Mouse (Mus musculus) stomach, embryonic 15.5 days (tissue): Measurements from ENCODE around the gene Siva1. TPM values are rescaled to one million over a fixed set of nuclear protein-coding genes. Genes with fewer than 3 reads are reported as not detected.
A peak's percentile ranks its signal among the peaks of the same experiment; 100 is the strongest.

Source experiments
- ATAC-seq: fragments of 200-750 bp; cut with Nextera tagmentation; 2 replicates; pipeline ENCODE4 v1.8.0; 2017; ENCODE audit warnings: low read depth, moderate number of reproducible peaks, moderate TSS enrichment; ENCODE audit not compliant: insufficient read depth, low FRiP score
- H3K27ac ChIP-seq: fragments of 300-500 bp; sonication (generic); 2 replicates; pipeline ENCODE4 v1.5.1; 2015; ENCODE audit warnings: mild to moderate bottlenecking, inconsistent platforms
- H3K27me3 ChIP-seq: fragments of 300-500 bp; sonication (generic); replicated peaks from 2 replicates; pipeline ENCODE4 v1.6.1; 2015; ENCODE audit warnings: inconsistent platforms
- H3K36me3 ChIP-seq: fragments of 300-500 bp; sonication (generic); 2 replicates; pipeline ENCODE4 v1.6.1; 2015; ENCODE audit warnings: inconsistent platforms
- H3K4me1 ChIP-seq: fragments of 300-500 bp; sonication (generic); 2 replicates; pipeline ENCODE4 v1.6.1; 2015; ENCODE audit warnings: inconsistent platforms
- H3K4me2 ChIP-seq: fragments of 300-500 bp; sonication (generic); 2 replicates; pipeline ENCODE4 v1.6.1; 2015; ENCODE audit warnings: mild to moderate bottlenecking, inconsistent platforms
- H3K4me3 ChIP-seq: fragments of 300-500 bp; sonication (generic); replicated peaks from 2 replicates; pipeline ENCODE4 v1.5.1; 2015; ENCODE audit warnings: inconsistent platforms
- H3K9ac ChIP-seq: fragments of 300-500 bp; sonication (generic); 2 replicates; pipeline ENCODE4 v1.6.1; 2015; ENCODE audit warnings: inconsistent platforms
- H3K9me3 ChIP-seq: fragments of 300-500 bp; sonication (generic); 2 replicates; pipeline ENCODE4 v1.6.1; 2016; ENCODE audit warnings: inconsistent platforms
- WGBS: fragments of 180-500 bp; shearing (Covaris S2); methylation state at CpG from one replicate; pipeline ENCODE4 v1.1.7; 2015; 5-methylcytosine and 5-hydroxymethylcytosine counted together
- polyA plus RNA-seq: library from polyadenylated mRNA; unstranded; fragments of >200 nt; fragmentation: Nextera tagmentation; extraction: Ambion mirVana; gene quantifications from 2 replicates; pipeline ENCODE4 v1.2.1, GENCODE M21; 2015

Gene Siva1
- polyA plus RNA-seq, 1 experiment from 2014 or later: 214 TPM

DNA sequence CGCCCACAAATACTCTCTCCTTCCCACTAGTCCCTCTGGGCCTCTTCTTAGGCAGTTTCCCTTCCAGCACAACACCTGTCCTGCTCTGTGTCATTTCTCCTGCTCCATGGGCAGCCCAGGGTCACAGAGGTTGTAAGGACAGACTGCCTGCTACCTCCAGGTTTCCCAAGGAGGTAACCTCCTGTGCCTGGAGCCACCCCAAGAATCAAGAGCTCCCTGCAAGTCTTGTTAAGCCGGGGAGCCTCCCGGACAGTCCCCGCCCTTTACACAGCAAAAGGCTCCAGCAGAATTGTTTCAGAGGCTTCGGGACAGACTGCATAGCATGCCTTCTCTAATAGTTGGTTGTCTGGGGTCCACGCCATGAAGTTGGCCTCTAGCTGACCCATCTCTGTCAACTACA lies 18.0 kb upstream of the Siva1 start:
- no peak overlapping the region for H3K4me3 ChIP-seq
- WGBS: 57% methylated on average over 6 of the region's 6 CpGs
- no peak overlapping the region for H3K4me2 ChIP-seq
- no peak overlapping the region for H3K9ac ChIP-seq
- H3K27ac ChIP-seq: no peak overlapping the region
- no peaks in the 10 kb centered on the region for H3K27me3 ChIP-seq
- no peaks in the 10 kb centered on the region for H3K9me3 ChIP-seq
- H3K36me3 ChIP-seq: no peaks in the 10 kb centered on the region
- peaks cover 23% of the 10 kb centered on the region for H3K4me1 ChIP-seq
- ATAC-seq: no peak

DNA sequence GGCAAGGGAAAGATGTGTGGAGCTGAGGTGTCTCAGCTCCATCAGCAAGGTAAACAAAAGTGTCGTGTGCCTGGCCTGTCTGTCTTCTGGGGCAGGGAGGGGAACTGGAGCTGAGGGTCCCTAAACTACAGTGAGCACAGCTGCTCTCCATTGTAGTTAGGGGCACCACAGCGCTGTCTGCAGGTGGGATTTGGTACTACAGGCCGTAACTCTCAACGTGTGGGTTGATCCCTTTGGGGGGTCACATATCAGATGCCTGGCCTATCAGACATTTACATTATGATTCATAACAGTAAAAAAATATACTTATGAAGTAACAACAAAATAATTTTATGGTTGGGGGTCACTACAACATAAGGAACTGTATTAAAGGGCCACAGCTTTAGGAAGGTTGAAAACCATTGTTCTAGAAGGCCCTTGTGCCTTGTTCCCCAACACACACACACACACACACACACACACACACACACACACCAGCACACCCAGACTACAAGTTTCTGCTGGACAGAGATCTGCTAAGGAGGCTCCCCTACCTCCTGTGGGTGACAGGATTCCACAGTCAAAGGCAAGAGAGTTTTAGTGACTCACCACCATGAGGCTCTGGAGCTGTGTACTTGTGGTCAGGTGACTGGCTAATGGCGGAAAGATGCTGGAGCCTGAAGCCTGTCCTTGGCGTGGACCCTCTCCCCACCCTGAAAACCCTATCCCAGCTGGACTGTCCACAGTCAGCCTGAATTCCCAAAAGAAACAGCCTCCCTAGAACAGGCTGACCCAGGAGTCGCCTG lies 17.2 kb upstream of the Siva1 start:
- H3K4me2 ChIP-seq: no peak overlapping the region
- H3K27me3 ChIP-seq: no peaks in the 10 kb centered on the region
- H3K36me3 ChIP-seq: no peaks in the 10 kb centered on the region
- no peak overlapping the region for H3K9ac ChIP-seq
- ATAC-seq: no peak
- no peaks in the 10 kb centered on the region for H3K9me3 ChIP-seq
- peaks cover 27% of the 10 kb centered on the region for H3K4me1 ChIP-seq
- H3K4me3 ChIP-seq: no peak overlapping the region
- WGBS: 65% methylated on average over 7 of the region's 7 CpGs
- H3K27ac ChIP-seq: no peak overlapping the region

DNA sequence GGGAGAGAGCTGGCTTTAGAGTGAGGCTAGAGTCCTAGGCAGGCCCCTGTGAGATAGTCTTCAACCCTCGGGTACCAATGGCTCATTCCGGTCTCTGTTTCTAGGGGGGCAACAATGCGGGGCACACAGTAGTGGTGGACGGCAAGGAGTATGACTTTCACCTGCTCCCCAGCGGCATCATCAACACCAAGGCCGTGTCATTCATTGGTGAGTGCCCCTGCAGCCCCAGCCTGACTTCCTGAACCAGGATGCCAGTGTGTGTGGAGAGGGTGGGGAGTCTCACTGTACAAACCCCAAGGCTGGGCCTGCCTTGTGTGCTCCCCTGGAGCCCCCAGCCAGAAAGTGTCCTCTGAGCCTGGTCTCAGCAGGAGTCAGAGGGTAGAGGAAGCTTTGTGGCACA lies 16.3 kb upstream of the Siva1 start:
- Histone ChIP-seq H3K27me3 (no peaks in the 10 kb centered on the region), H3K9me3 (no peaks in the 10 kb centered on the region), H3K27ac (0 out of 2 replicates have a peak overlapping the region, but pooled peaks have one; percentile 0), H3K4me1 (peaks cover 27% of the 10 kb centered on the region), H3K4me2 (no peak overlapping the region; the same call in 1 of the 2 replicates), H3K4me3 (no peak overlapping the region), H3K9ac (no peak overlapping the region), H3K36me3 (no peaks in the 10 kb centered on the region)
- ATAC-seq: no peak
- 80% methylated on average over 6 of the region's 6 CpGs for WGBS

DNA sequence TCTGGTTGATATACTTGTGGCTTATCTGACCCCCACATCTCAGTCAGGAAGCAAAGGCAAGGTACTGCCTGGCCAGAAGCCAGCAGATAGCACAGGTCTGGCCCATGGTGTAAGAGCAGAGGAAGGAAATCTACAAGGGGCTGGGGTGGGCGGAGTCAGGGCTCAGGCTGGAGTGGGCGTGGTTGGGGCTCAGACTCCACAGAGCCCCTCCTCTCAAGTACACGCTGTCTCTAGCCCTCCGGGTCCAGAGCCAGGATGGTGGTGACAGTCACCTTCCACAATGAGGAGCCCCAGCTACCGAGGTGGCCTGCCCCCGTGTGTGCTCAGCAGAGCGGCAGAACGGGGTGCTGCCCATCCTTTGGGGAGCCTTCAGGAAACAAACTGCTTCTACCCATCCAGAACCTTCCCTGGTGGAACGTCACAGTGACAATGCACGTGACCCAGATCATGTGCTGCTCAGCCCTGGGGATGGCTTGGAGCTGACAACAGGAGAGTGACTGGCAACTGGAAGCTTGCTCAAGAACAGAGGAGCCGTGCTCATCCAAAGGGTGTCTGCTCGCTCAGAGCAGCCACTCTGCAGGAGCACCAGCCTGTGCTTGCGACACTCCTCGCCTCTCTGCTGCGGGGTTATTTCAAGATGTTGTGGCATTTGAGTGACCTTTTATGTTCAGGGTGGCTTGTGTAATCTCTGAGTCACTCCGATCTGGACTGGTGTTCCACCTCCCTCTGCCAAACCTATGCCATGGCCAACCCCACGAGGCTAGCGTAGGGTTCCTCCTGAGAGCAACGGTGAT lies 15.4 kb upstream of the Siva1 start:
- 29% methylated on average over 19 of the region's 19 CpGs for WGBS

DNA sequence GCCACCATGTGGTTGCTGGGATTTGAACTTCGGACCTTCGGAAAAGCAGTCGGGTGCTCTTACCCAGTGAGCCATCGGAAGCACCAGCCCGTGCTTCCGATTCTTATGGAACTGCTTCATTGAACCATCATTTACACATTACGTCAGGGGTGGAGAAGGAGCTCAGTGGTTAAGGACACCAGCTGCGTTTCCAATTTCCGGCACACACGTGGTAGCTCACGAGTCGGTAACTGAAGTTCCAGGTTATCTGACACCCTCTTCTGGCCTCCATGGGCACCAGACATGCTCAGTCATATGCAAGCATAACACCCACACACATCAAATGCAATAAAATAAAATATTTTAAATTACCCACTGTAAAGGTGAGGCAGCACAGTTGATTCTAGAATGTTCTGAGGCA lies 14.4 kb upstream of the Siva1 start:
- no peak overlapping the region; the same call in 1 of the 2 replicates for H3K27ac ChIP-seq
- no peak overlapping the region for H3K4me2 ChIP-seq
- peaks cover 37% of the 10 kb centered on the region for H3K4me1 ChIP-seq
- no peaks in the 10 kb centered on the region for H3K9me3 ChIP-seq
- H3K27me3 ChIP-seq: no peaks in the 10 kb centered on the region
- 93% methylated on average over 12 of the region's 12 CpGs for WGBS
- H3K36me3 ChIP-seq: no peaks in the 10 kb centered on the region
- ATAC-seq: no peak
- H3K9ac ChIP-seq: no peak overlapping the region
- H3K4me3 ChIP-seq: no peak overlapping the region

More for the DNA sequence above, 15.4 kb upstream of the Siva1 start:
- peaks cover 32% of the 10 kb centered on the region for H3K4me1 ChIP-seq
- peak; percentile 72 for ATAC-seq
- H3K36me3 ChIP-seq: no peaks in the 10 kb centered on the region
- no peak overlapping the region for H3K9ac ChIP-seq
- 0 out of 2 replicates have a peak overlapping the region, but pooled peaks have one; percentile 0 for H3K27ac ChIP-seq
- no peaks in the 10 kb centered on the region for H3K9me3 ChIP-seq
- H3K27me3 ChIP-seq: no peaks in the 10 kb centered on the region
- H3K4me2 ChIP-seq: peak overlapping the region; percentile 52
- no peak overlapping the region; the same call in 1 of the 2 replicates for H3K4me3 ChIP-seq

DNA sequence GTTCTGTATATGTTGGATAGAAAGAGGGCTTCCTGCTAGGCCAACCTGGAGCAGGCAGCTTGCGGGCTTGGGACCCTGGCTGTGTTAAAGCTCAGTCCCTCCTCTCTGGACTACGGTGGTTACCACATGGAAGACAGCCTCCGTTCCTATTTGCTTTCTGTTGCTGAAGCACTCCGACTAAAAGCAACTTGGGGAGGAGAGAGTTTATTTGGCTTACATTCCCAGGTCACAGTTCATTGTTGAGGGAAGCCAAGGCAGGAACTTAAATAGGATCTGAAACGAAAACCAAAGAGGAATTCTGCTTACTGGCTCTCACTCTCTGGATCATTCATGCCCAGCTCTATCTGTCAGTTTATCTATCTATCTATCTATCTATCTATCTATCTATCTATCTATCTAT lies 13.7 kb upstream of the Siva1 start:
- no peaks in the 10 kb centered on the region for H3K27me3 ChIP-seq
- 54% methylated on average over 5 of the region's 5 CpGs for WGBS
- ATAC-seq: no peak

DNA sequence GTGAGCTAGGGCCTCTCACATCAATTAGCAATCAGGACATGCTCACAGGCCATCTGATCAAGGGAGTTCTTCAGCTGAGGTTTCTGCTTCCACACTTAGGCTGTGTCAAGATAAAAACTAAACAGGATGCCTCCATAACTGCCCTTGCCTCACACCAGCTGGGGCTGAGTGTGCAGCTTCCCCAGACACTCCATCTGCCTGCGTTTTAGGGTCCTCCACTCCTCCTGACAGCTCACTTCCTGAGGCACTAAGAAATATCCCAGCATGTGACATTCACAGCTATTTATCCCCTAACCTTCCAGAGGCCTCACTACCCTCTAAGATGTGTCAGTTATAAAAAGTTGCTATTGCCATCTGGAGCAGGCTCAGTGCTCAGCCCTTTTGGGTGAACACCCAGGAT lies 13.0 kb upstream of the Siva1 start:
- 26% methylated on average over 1 of the region's 1 CpGs for WGBS
- peaks cover 35% of the 10 kb centered on the region for H3K4me1 ChIP-seq
- no peak for ATAC-seq
- H3K4me2 ChIP-seq: no peak overlapping the region
- no peak overlapping the region for H3K9ac ChIP-seq
- no peaks in the 10 kb centered on the region for H3K27me3 ChIP-seq
- peak overlapping the region; percentile 57; the same call in 1 of the 2 replicates for H3K27ac ChIP-seq
- no peak overlapping the region for H3K4me3 ChIP-seq
- H3K9me3 ChIP-seq: no peaks in the 10 kb centered on the region
- no peaks in the 10 kb centered on the region for H3K36me3 ChIP-seq

More for the DNA sequence above, 13.7 kb upstream of the Siva1 start:
- H3K4me1 ChIP-seq: peaks cover 37% of the 10 kb centered on the region
- H3K9ac ChIP-seq: no peak overlapping the region
- H3K9me3 ChIP-seq: no peaks in the 10 kb centered on the region
- H3K4me2 ChIP-seq: no peak overlapping the region
- no peaks in the 10 kb centered on the region for H3K36me3 ChIP-seq
- H3K4me3 ChIP-seq: no peak overlapping the region
- no peak overlapping the region; the same call in 1 of the 2 replicates for H3K27ac ChIP-seq

DNA sequence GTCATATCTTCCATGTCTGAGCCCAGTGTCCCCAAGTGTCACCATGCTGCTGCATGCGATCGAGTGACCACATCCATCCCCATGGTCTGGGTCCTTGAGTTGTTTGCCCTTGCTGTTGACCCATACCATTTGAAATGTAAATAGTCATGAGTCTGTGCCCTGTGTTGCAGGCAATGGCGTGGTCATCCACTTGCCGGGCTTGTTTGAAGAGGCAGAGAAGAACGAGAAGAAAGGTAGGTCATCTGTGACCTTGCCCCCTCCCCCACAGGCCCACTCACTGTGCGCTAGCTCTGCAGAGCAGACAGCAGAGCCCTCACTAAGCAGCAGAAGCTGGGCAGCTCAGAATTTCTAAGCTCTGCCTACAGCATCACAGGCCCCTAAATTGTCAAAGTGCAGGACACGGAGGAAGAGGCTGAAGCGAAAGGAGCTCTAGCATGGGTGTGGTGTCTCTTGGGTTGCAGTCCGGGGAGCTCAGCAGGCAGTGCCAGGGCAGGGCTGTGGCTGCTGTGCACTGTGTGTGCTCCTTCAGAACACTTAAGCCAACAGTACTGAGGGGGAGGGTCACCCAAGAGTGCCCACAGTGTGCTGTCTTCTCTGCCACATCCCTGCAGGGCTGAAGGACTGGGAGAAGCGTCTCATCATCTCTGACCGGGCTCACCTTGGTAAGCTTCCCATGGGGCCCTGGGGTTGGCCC lies 12.2 kb upstream of the Siva1 start:
- Histone ChIP-seq H3K4me1 (peaks cover 28% of the 10 kb centered on the region), H3K27me3 (no peaks in the 10 kb centered on the region), H3K9ac (no peak overlapping the region), H3K4me2 (no peak overlapping the region), H3K36me3 (no peaks in the 10 kb centered on the region), H3K4me3 (no peak overlapping the region), H3K27ac (peak overlapping the region; percentile 57; the same call in 1 of the 2 replicates), H3K9me3 (no peaks in the 10 kb centered on the region)
- WGBS: 54% methylated on average over 11 of the region's 11 CpGs
- ATAC-seq: no peak

DNA sequence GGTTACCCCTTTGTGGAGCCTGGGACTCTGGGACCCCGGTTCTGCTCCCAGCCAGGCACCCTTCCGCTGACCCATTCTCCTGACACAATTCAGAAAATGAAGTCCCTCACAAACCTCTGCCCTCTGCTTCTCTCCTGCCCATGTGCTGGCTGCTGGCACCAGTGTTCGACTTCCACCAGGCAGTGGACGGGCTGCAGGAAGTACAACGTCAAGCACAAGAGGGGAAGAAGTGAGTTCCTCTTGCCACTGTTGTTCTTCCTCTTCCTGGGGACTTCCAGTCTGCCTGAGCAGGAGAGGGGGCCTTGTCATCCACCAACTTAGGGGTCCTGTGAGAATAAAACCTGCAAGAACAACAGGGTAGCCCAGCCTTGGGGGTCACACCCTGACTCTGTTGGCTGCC lies 11.6 kb upstream of the Siva1 start:
- no peak for ATAC-seq
- no peak overlapping the region for H3K27ac ChIP-seq
- no peak overlapping the region for H3K4me3 ChIP-seq

DNA sequence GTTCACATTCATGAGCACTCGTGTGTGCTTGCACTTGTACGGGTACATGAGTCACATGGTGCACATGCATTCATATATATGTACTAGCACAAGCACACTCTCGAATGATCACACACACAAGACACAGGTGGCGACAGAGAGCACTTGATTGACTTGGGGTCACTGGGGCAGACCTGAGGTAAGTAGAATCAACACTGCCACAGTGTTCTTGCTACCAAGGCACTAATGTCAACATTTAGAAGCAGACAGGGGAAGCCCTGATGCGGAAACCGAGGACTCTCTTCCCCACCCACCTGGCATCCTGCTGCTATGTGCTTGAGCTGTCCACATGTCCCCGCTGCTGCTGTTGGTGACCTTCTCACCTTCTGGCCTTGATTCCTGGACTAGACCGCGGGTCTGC lies 10.8 kb upstream of the Siva1 start:
- H3K9me3 ChIP-seq: no peaks in the 10 kb centered on the region

More for the DNA sequence above, 11.6 kb upstream of the Siva1 start:
- H3K27me3 ChIP-seq: no peaks in the 10 kb centered on the region
- no peak overlapping the region for H3K4me2 ChIP-seq
- peaks cover 28% of the 10 kb centered on the region for H3K4me1 ChIP-seq
- no peaks in the 10 kb centered on the region for H3K9me3 ChIP-seq
- H3K9ac ChIP-seq: no peak overlapping the region
- WGBS: 77% methylated on average over 5 of the region's 5 CpGs
- H3K36me3 ChIP-seq: no peaks in the 10 kb centered on the region

DNA sequence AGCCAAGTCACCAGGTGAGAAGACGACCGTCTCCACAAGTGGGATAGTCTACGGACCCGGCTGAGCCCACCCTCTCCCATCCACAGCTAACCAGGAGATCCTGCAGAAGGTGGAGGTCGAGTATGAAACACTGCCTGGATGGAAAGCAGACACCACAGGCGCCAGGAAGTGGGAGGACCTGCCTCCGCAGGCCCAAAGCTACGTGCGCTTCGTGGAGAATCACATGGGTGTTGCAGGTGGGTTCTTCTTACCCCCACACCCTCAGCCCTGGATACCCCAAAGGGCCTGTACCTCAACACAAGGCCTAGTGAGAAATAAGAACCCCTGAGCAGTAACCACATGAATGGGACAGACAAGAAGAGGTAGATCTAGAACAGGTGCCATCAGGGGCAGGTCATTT lies 5.0 kb upstream of the Siva1 start:
- Histone ChIP-seq H3K36me3 (no peaks in the 10 kb centered on the region), H3K4me3 (no peak overlapping the region), H3K4me2 (no peak overlapping the region), H3K9ac (no peak overlapping the region), H3K9me3 (no peaks in the 10 kb centered on the region), H3K27ac (no peak overlapping the region), H3K27me3 (no peaks in the 10 kb centered on the region), H3K4me1 (peaks cover 6% of the 10 kb centered on the region)
- WGBS: 79% methylated on average over 10 of the region's 10 CpGs
- no peak for ATAC-seq

More for the DNA sequence above, 10.8 kb upstream of the Siva1 start:
- Histone ChIP-seq H3K4me3 (no peak overlapping the region), H3K4me2 (no peak overlapping the region), H3K27ac (no peak overlapping the region), H3K9ac (no peak overlapping the region), H3K4me1 (peaks cover 27% of the 10 kb centered on the region), H3K27me3 (no peaks in the 10 kb centered on the region), H3K36me3 (no peaks in the 10 kb centered on the region)
- 62% methylated on average over 9 of the region's 9 CpGs for WGBS
- ATAC-seq: no peak
